In genomic region chrX:111463565-111464093, GRCm38 (mm10) we compare ENCODE assay signal across 8 mouse cellular contexts.
DNase-seq lines count a peak whose midpoint lies in the region; ATAC-seq and TF ChIP-seq lines count a peak whose summit lies in the region.

No protein-coding gene starts in this region.

- no peak for TF ChIP-seq CTCF in liver, adult 2 months (IDR thresholded peaks at IDR 0.05; ENCODE audit: low read depth, low read length)

- no peak overlapping the region for H3K9ac ChIP-seq in liver, adult 2 months (ENCODE audit: low read depth, low read length)
- peak overlapping the region; percentile 76 for H3K9ac ChIP-seq in forebrain, embryonic 11.5 days (ENCODE audit: low read length)
- H3K9ac ChIP-seq in intestine, embryonic 14.5 days (ENCODE audit: low read length), result no peak overlapping the region

- no peak for TF ChIP-seq POLR2A in liver, adult 2 months (IDR thresholded peaks at IDR 0.05; ENCODE audit: extremely low read depth, insufficient read depth, low read length)

- H3K4me1 ChIP-seq in liver, adult 2 months (ENCODE audit: control insufficient read depth, insufficient read depth, low read length), result no peaks in the 10 kb centered on the region
- no peaks in the 10 kb centered on the region for H3K4me1 ChIP-seq in forebrain, embryonic 11.5 days (replicated peaks; ENCODE audit: control insufficient read depth, insufficient read depth, low read length)
- no peaks in the 10 kb centered on the region for H3K4me1 ChIP-seq in intestine, embryonic 14.5 days (replicated peaks; ENCODE audit: control insufficient read depth, insufficient read depth, low read length)

- H3K79me2 ChIP-seq in liver, adult 2 months (ENCODE audit: control insufficient read depth, insufficient read depth, low read length), result no peaks in the 10 kb centered on the region

- no peak for ATAC-seq in forebrain, embryonic 11.5 days (replicated peaks; ENCODE audit: low FRiP score)
- ATAC-seq in intestine, embryonic 14.5 days (replicated peaks; ENCODE audit: low FRiP score, low TSS enrichment, low read depth), result peak; percentile 47

- DNase-seq in liver, adult 2 months (ENCODE audit: extremely low read depth, low read depth, low spot score), result peak; percentile 7
- DNase-seq in liver, result no peak
- no peak for DNase-seq in forebrain, embryonic 11.5 days (ENCODE audit: low spot score)
- DNase-seq in intestine, embryonic 14.5 days (ENCODE audit: low spot score), result peak; percentile 70
- peak; percentile 0 for DNase-seq in naive thymus-derived CD4-positive, alpha-beta T cell, adult 2 months (ENCODE audit: low read depth)
- no peak for DNase-seq in gastrocnemius, postnatal 36 days
- DNase-seq in frontal cortex, postnatal 14 days (ENCODE audit: low spot score in 2 of 2), result no peak
- DNase-seq in c-Kit-positive CD71-positive TER-119-positive erythroid progenitor cells, embryonic 14.5 days (ENCODE audit: low spot score), result no peak

- H3K27me3 ChIP-seq in liver, adult 2 months (ENCODE audit: control insufficient read depth, insufficient read depth, low read length), result no peaks in the 10 kb centered on the region
- no peaks in the 10 kb centered on the region for H3K27me3 ChIP-seq in forebrain, embryonic 11.5 days (ENCODE audit: control insufficient read depth, insufficient read depth, low read length)
- H3K27me3 ChIP-seq in intestine, embryonic 14.5 days (replicated peaks; ENCODE audit: control insufficient read depth, insufficient read depth, low read length), result no peaks in the 10 kb centered on the region

- no peaks in the 10 kb centered on the region for H3K36me3 ChIP-seq in liver, adult 2 months (ENCODE audit: control insufficient read depth, insufficient read depth, low read length)
- H3K36me3 ChIP-seq in forebrain, embryonic 11.5 days (ENCODE audit: control insufficient read depth, insufficient read depth, low read length), result no peaks in the 10 kb centered on the region
- no peaks in the 10 kb centered on the region for H3K36me3 ChIP-seq in intestine, embryonic 14.5 days (ENCODE audit: control insufficient read depth, insufficient read depth, low read length)

- peak overlapping the region; percentile 68 for H3K4me3 ChIP-seq in liver, adult 2 months (ENCODE audit: insufficient read depth, low read depth, low read length)
- H3K4me3 ChIP-seq in forebrain, embryonic 11.5 days (ENCODE audit: low read depth, low read length), result peak overlapping the region; percentile 55
- H3K4me3 ChIP-seq in intestine, embryonic 14.5 days (ENCODE audit: low read depth, low read length), result peak overlapping the region; percentile 51

- intact Hi-C loops in gastrocnemius, postnatal 36 days (cut with DNase I), result no loop called here

- WGBS in liver, adult 2 months, result 9% methylated on average over 10 of the region's 12 CpGs
- 24% methylated on average over 12 of the region's 12 CpGs for WGBS in forebrain, embryonic 11.5 days
- 13% methylated on average over 12 of the region's 12 CpGs for WGBS in intestine, embryonic 14.5 days

- H3K27ac ChIP-seq in liver, adult 2 months (replicated peaks; ENCODE audit: insufficient read depth, low read depth, low read length), result no peak overlapping the region
- no peak overlapping the region; the same call in 1 of the 2 replicates for H3K27ac ChIP-seq in forebrain, embryonic 11.5 days (ENCODE audit: low read depth, low read length)
- H3K27ac ChIP-seq in intestine, embryonic 14.5 days (ENCODE audit: low read depth), result no peak overlapping the region

- H3K9me3 ChIP-seq in forebrain, embryonic 11.5 days (ENCODE audit: control insufficient read depth, low read length), result no peaks in the 10 kb centered on the region
- no peaks in the 10 kb centered on the region for H3K9me3 ChIP-seq in intestine, embryonic 14.5 days (ENCODE audit: control insufficient read depth, low read length)

- peak overlapping the region; percentile 46; the same call in 1 of the 2 replicates for H3K4me2 ChIP-seq in forebrain, embryonic 11.5 days (ENCODE audit: low read depth, low read length, severe bottlenecking)
- peak overlapping the region; percentile 49 for H3K4me2 ChIP-seq in intestine, embryonic 14.5 days (ENCODE audit: low read length)

Comparison
In these comparisons a context has a peak if more than half of its experiments do, and no peak if none do; other contexts are left out.
1. DNase-seq: peak in liver, adult 2 months (single experiment), intestine, embryonic 14.5 days (single experiment) and naive thymus-derived CD4-positive, alpha-beta T cell, adult 2 months (single experiment); none in liver (single experiment), forebrain, embryonic 11.5 days (single experiment), gastrocnemius, postnatal 36 days (0 of 2), frontal cortex, postnatal 14 days (0 of 2) and c-Kit-positive CD71-positive TER-119-positive erythroid progenitor cells, embryonic 14.5 days (single experiment).
2. Peak in every context shown above with its lines, with median percentiles within 50 percentile points of each other: H3K4me3 ChIP-seq.